Mouse (Mus musculus) gastrocnemius, adult 2 months (tissue): ENCODE results near the gene Gla. TPM values are rescaled to one million over a fixed set of nuclear protein-coding genes. Genes with fewer than 3 reads are reported as not detected.

Source experiments
- DNase-seq: peaks from one replicate; pipeline ENCODE4 v3.0.0; 2022
- H3K27ac ChIP-seq: fragments of 200-600 bp; 2 replicates; pipeline ENCODE4 v1.8.1; 2022; ENCODE audit warnings: mild to moderate bottlenecking
- H3K4me3 ChIP-seq: fragments of 200-600 bp; 2 replicates; pipeline ENCODE4 v1.8.1; 2022; ENCODE audit warnings: mild to moderate bottlenecking, moderate library complexity
- CTCF ChIP-seq: fragments of 200-600 bp; IDR thresholded peaks from 2 replicates; pipeline ENCODE4 v1.8.1; 2022; ENCODE audit warnings: antibody characterized with exemption, mild to moderate bottlenecking, moderate library complexity
- intact Hi-C: fragments of 180-260 bp; cut with DNase I; formaldehyde crosslinking; loops from one replicate; pipeline ENCODE4 v1.15.1; 2025
- long read RNA-seq, 2 experiments: library from polyadenylated mRNA; stranded (forward); transcript quantifications; one replicate each; pipeline ENCODE4 v2.0.0; 2021
- total RNA-seq, 2 experiments: library from RNA; stranded (reverse); gene quantifications; 2 replicates each; pipeline ENCODE4 v1.2.3; 2021

Gene Gla
- total RNA-seq, result 1 to 10 TPM; 1.6 to 1.8 TPM
- long read RNA-seq, experiment 1, result 0 reads
- long read RNA-seq, experiment 2, partial matches to known transcripts, result 0 of 1 reads
- long read RNA-seq, experiment 2, other reads (novel, unspliced or antisense), result 1 of 1 reads

GRCm38 (mm10) chrX:134600659-134601379 lies at the start of gene Gla, which contains the start of gene Hnrnph2:
Gene Gla, minus strand, starts transcription at chrX:134601125.
Gene Hnrnph2, plus strand, starts transcription at chrX:134601179.
- TF ChIP-seq CTCF, result no peak
- intact Hi-C loops, result loop anchor here (2.0 to 10.0 kb wide), 3 partner anchors 16 to 314 kb away; partner anchors contain the start of gene Rpl36a
- peak; percentile 91 for DNase-seq
- Histone ChIP-seq H3K4me3 (peak within 1 kb of the TSS; percentile 75), H3K27ac (peak within 1 kb of the TSS; percentile 97)

GRCm38 (mm10) chrX:134648031-134648692 lies 47.2 kb upstream of the Gla start:
- Histone ChIP-seq H3K4me3 (no peak overlapping the region), H3K27ac (no peak overlapping the region)
- intact Hi-C loops, result loop anchor here (5.0 kb wide), 2 partner anchors 69 to 264 kb away; partner anchors contain the start of gene Armcx1
- peak; percentile 53 for DNase-seq
- TF ChIP-seq CTCF, result peak; percentile 77

GRCm38 (mm10) chrX:134647421-134647820 lies 46.5 kb upstream of the Gla start:
- no peak overlapping the region for H3K4me3 ChIP-seq
- TF ChIP-seq CTCF, result no peak
- no peak for DNase-seq
- intact Hi-C loops, result loop anchor here (5.0 kb wide), 2 partner anchors 70 to 265 kb away; partner anchors contain the start of gene Armcx1
- H3K27ac ChIP-seq, result no peak overlapping the region

- no peak for TF ChIP-seq CTCF
- H3K27ac ChIP-seq, result no peak overlapping the region
- no peak for DNase-seq
- intact Hi-C loops, result loop anchor here (5.0 kb wide), 2 partner anchors 71 to 266 kb away; partner anchors contain the start of gene Armcx1
- H3K4me3 ChIP-seq, result no peak overlapping the region
Measured at GRCm38 (mm10) chrX:134646338-134646737, 45.4 kb upstream of the Gla start.

- no peak overlapping the region for H3K27ac ChIP-seq
- no peak for DNase-seq
- no peak overlapping the region for H3K4me3 ChIP-seq
- intact Hi-C loops, result no loop called here
- TF ChIP-seq CTCF, result no peak
Measured at GRCm38 (mm10) chrX:134641000-134641760, 40.3 kb upstream of the Gla start.

- no peak overlapping the region for H3K27ac ChIP-seq
- TF ChIP-seq CTCF, result no peak
- intact Hi-C loops, result no loop called here
- H3K4me3 ChIP-seq, result no peak overlapping the region
- DNase-seq, result no peak
Measured at GRCm38 (mm10) chrX:134635860-134636259, 34.9 kb upstream of the Gla start.

- no peak for DNase-seq
- no peak overlapping the region for H3K27ac ChIP-seq
- intact Hi-C loops, result no loop called here
- no peak overlapping the region for H3K4me3 ChIP-seq
- no peak for TF ChIP-seq CTCF
Measured at GRCm38 (mm10) chrX:134635111-134635510, 34.2 kb upstream of the Gla start.

GRCm38 (mm10) chrX:134632710-134633109 lies 31.8 kb upstream of the Gla start:
- no peak overlapping the region for H3K27ac ChIP-seq
- intact Hi-C loops, result no loop called here
- DNase-seq, result no peak
- TF ChIP-seq CTCF, result no peak
- no peak overlapping the region for H3K4me3 ChIP-seq

- Histone ChIP-seq H3K4me3 (no peak overlapping the region), H3K27ac (no peak overlapping the region)
- no peak for DNase-seq
- intact Hi-C loops, result no loop called here
- TF ChIP-seq CTCF, result no peak
Measured at GRCm38 (mm10) chrX:134628200-134628599, 27.3 kb upstream of the Gla start.

- intact Hi-C loops, result no loop called here
- no peak for TF ChIP-seq CTCF
- Histone ChIP-seq H3K27ac (no peak overlapping the region), H3K4me3 (no peak overlapping the region)
- no peak for DNase-seq
Measured at GRCm38 (mm10) chrX:134623350-134623749, 22.4 kb upstream of the Gla start.

GRCm38 (mm10) chrX:134621685-134622084 lies 20.8 kb upstream of the Gla start:
- DNase-seq, result no peak
- TF ChIP-seq CTCF, result no peak

GRCm38 (mm10) chrX:134620254-134620865 lies 19.4 kb upstream of the Gla start:
- intact Hi-C loops, result no loop called here
- TF ChIP-seq CTCF, result no peak

More at GRCm38 (mm10) chrX:134621685-134622084, 20.8 kb upstream of the Gla start:
- intact Hi-C loops, result no loop called here
- Histone ChIP-seq H3K27ac (no peak overlapping the region), H3K4me3 (no peak overlapping the region)

More at GRCm38 (mm10) chrX:134620254-134620865, 19.4 kb upstream of the Gla start:
- DNase-seq, result no peak
- no peak overlapping the region for H3K4me3 ChIP-seq
- H3K27ac ChIP-seq, result no peak overlapping the region
